Mouse (Mus musculus) small intestine, adult 2 months (tissue): ENCODE measurements around the gene Apaf1. TPM values are rescaled to one million over a fixed set of nuclear protein-coding genes. Genes with fewer than 3 reads are reported as not detected.

Source experiments
- H3K27ac ChIP-seq: fragments of 200-500 bp; 2 replicates; pipeline ENCODE4 v1.5.1; 2012; ENCODE audit warnings: low read depth, low read length, control low read depth, inconsistent platforms; ENCODE audit not compliant: insufficient read depth
- H3K27me3 ChIP-seq: fragments of 200-500 bp; 2 replicates; pipeline ENCODE4 v1.6.1; 2012; ENCODE audit warnings: mild to moderate bottlenecking, moderate library complexity, low read length, inconsistent platforms; ENCODE audit not compliant: control insufficient read depth, insufficient read depth
- H3K36me3 ChIP-seq: fragments of 200-500 bp; 2 replicates; pipeline ENCODE4 v1.6.1; 2012; ENCODE audit warnings: mild to moderate bottlenecking, low read length, control low read depth, inconsistent platforms; ENCODE audit not compliant: control insufficient read depth, insufficient read depth
- H3K4me1 ChIP-seq: fragments of 200-500 bp; 2 replicates; pipeline ENCODE4 v1.6.1; 2012; ENCODE audit warnings: low read length, inconsistent platforms, mixed read lengths; ENCODE audit not compliant: control insufficient read depth, insufficient read depth, insufficient read length
- H3K4me3 ChIP-seq: fragments of 200-500 bp; 2 replicates; pipeline ENCODE4 v1.5.1; 2012; ENCODE audit warnings: low read depth, mild to moderate bottlenecking, control low read depth, inconsistent platforms, low read length, moderate library complexity
- CTCF ChIP-seq: fragments of 200-500 bp; IDR thresholded peaks from 2 replicates; pipeline ENCODE4 v1.5.1; 2012; ENCODE audit warnings: low read depth, mild to moderate bottlenecking, control low read depth, inconsistent platforms, low read length, moderate library complexity, mixed read lengths; ENCODE audit not compliant: insufficient replicate concordance, insufficient read length; ENCODE audit errors: extremely low read depth
- POLR2A ChIP-seq: fragments of 200-500 bp; IDR thresholded peaks from 2 replicates; pipeline ENCODE4 v1.6.1; 2012; ENCODE audit warnings: low read depth, mild to moderate bottlenecking, control low read depth, inconsistent platforms, low read length, moderate library complexity
- WGBS: fragments of 180-500 bp; shearing (Covaris S2); methylation state at CpG from one replicate; pipeline ENCODE4 v1.1.7; 2018; 5-methylcytosine and 5-hydroxymethylcytosine counted together
- polyA plus RNA-seq: library from polyadenylated mRNA; depleted of rRNA; stranded (reverse); fragments of >200 nt; gene quantifications from 2 replicates; pipeline ENCODE4 v1.2.3, GENCODE M21; 2012

Gene Apaf1
- polyA plus RNA-seq, 1 experiment = 13.1 TPM

GRCm38 (mm10) chr10:91027468-91027867, 55.1 kb downstream of the Apaf1 start:
- no peak for TF ChIP-seq CTCF
- TF ChIP-seq POLR2A = no peak
- whole genome bisulfite sequencing = 98% methylated on average over 4 of the region's 4 CpGs
- Histone ChIP-seq H3K36me3 (peaks cover 31% of the 10 kb centered on the region), H3K4me3 (no peak overlapping the region), H3K27me3 (no peaks in the 10 kb centered on the region), H3K27ac (no peak overlapping the region), H3K4me1 (no peaks in the 10 kb centered on the region)

- WGBS = 83% methylated on average over 12 of the region's 12 CpGs
- Histone ChIP-seq H3K27me3 (no peaks in the 10 kb centered on the region), H3K27ac (no peak overlapping the region)
These were observed 76.6 kb downstream of the Apaf1 start for GRCm38 (mm10) chr10:91005858-91006538.

GRCm38 (mm10) chr10:91001421-91001820, 81.1 kb downstream of the Apaf1 start:
- Histone ChIP-seq H3K4me3 (no peak overlapping the region), H3K27me3 (no peaks in the 10 kb centered on the region), H3K27ac (no peak overlapping the region), H3K4me1 (no peaks in the 10 kb centered on the region), H3K36me3 (peaks cover 49% of the 10 kb centered on the region)
- TF ChIP-seq CTCF = no peak
- no peak for TF ChIP-seq POLR2A
- 84% methylated on average over 13 of the region's 13 CpGs for WGBS

More at GRCm38 (mm10) chr10:91005858-91006538, 76.6 kb downstream of the Apaf1 start:
- no peak for TF ChIP-seq POLR2A
- TF ChIP-seq CTCF = no peak
- Histone ChIP-seq H3K4me3 (no peak overlapping the region), H3K36me3 (peaks cover 40% of the 10 kb centered on the region), H3K4me1 (no peaks in the 10 kb centered on the region)

DNA sequence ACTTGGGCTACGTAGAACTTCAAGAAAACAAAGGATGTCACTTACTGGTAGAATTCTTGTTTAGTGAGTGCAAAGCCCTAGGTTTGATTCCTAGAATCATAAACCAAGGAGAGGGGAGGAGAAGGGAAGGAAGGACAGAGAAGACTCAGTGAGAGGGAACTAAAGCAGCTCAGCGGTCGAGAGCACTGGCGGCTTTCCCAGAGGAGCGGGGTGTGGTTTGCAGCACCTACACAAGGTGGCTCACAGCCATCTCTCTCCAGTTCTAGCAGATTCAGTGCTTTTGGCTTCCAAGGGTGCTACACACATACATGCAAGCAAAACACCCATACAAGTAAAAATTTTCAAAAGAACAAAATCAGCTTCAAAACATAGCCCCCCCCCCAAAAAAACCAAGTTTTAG, 82.7 kb downstream of the Apaf1 start:
- Histone ChIP-seq H3K4me1 (no peaks in the 10 kb centered on the region), H3K4me3 (no peak overlapping the region), H3K27ac (no peak overlapping the region), H3K36me3 (peaks cover 51% of the 10 kb centered on the region), H3K27me3 (no peaks in the 10 kb centered on the region)
- 49% methylated on average over 5 of the region's 5 CpGs for WGBS
- TF ChIP-seq POLR2A (no peak), CTCF (no peak)

DNA sequence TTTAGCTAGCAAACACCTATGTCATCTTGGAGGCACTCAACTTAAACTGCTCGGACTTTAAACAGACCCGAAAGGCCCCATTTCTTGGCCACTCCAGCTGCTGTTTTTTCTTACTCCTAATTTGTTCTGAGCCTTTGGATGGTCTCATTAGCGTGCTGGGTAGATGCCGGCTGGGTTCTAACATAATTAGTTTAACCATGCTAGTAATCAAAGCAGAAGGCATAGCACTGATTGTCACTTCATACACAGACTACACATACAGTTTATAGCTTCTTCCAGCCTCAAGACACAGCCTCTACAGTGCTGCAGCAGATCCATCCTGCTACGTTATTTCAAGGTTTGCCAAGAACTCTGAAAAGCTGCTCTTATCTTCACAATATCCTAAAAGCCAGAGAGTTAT, 88.7 kb downstream of the Apaf1 start:
- Histone ChIP-seq H3K4me1 (no peaks in the 10 kb centered on the region), H3K27me3 (no peaks in the 10 kb centered on the region), H3K36me3 (peaks cover 64% of the 10 kb centered on the region), H3K4me3 (no peak overlapping the region), H3K27ac (no peak overlapping the region)
- WGBS = 95% methylated on average over 5 of the region's 5 CpGs
- TF ChIP-seq CTCF (no peak), POLR2A (no peak)

GRCm38 (mm10) chr10:90992237-90992636, 90.3 kb downstream of the Apaf1 start:
- no peak overlapping the region for H3K27ac ChIP-seq
- 95% methylated on average over 6 of the region's 6 CpGs for WGBS
- TF ChIP-seq CTCF (no peak), POLR2A (no peak)
- H3K27me3 ChIP-seq = no peaks in the 10 kb centered on the region
- H3K36me3 ChIP-seq = peaks cover 62% of the 10 kb centered on the region
- no peak overlapping the region for H3K4me3 ChIP-seq
- H3K4me1 ChIP-seq = no peaks in the 10 kb centered on the region

DNA sequence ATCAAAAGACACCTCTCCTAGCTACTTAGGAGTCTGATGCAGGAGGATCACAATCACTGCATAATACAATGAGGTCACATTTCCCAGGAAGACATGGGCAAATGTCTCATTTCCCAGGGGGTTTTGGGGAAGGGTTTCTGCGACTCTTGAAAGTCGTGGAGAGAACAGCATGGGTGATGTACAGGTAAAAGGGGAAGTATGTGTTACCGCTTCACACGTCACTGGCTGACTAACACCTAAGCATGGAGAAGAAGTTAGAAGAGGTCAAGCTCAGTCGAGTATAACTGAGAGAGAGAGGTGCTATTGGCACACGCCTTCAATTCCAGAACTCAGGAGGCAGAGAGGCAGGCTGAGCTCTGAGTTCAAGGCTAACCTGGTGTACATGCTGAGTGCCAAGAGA, 92.2 kb downstream of the Apaf1 start:
- no peak for TF ChIP-seq POLR2A
- TF ChIP-seq CTCF = no peak
- 89% methylated on average over 6 of the region's 6 CpGs for WGBS
- Histone ChIP-seq H3K27me3 (no peaks in the 10 kb centered on the region), H3K4me3 (no peak overlapping the region), H3K36me3 (peaks cover 48% of the 10 kb centered on the region), H3K27ac (no peak overlapping the region), H3K4me1 (no peaks in the 10 kb centered on the region)

- Histone ChIP-seq H3K27me3 (no peaks in the 10 kb centered on the region), H3K4me3 (no peak overlapping the region), H3K36me3 (peaks cover 7% of the 10 kb centered on the region), H3K27ac (no peak overlapping the region), H3K4me1 (peaks cover 7% of the 10 kb centered on the region; the same call in 1 of the 2 replicates)
- 62% methylated on average over 8 of the region's 8 CpGs for WGBS
- TF ChIP-seq POLR2A = no peak
- no peak for TF ChIP-seq CTCF
These were observed 99.5 kb downstream of the Apaf1 start for GRCm38 (mm10) chr10:90983046-90983445.
